Mouse (Mus musculus) T-helper 17 cell (primary cell): ENCODE data around the gene Cblc.
"Not testable (repeated sequence)": the region's sequence is repeated elsewhere in the genome, so short reads cannot be mapped to it uniquely, and the experiment has no call there.

Experiments
- in situ Hi-C, 2 experiments: fragments of 300-600 bp; cut with MboI, MseI; formaldehyde crosslinking; loops; 1 replicate in 1 of 2; 2 replicates in 1 of 2; pipeline ENCODE4 v1.15.1; 2025; ENCODE audit warnings: high pct_unique_total_duplicates in 2 of 2

Cblc gene

GRCm38 (mm10) chr7:19818875-19819274, 22.3 kb upstream of the Cblc start:
- in situ Hi-C loops = loop anchor here in 1 of 2 experiments (5.0 kb wide), 1 partner anchor 118 kb away; no protein-coding TSS in a partner anchor

- in situ Hi-C loops = loop anchor here in 1 of 2 experiments (5.0 kb wide), 1 partner anchor 119 kb away; no protein-coding TSS in a partner anchor
Observed at GRCm38 (mm10) chr7:19818440-19818839, 21.8 kb upstream of the Cblc start.

GRCm38 (mm10) chr7:19817382-19818105, 20.9 kb upstream of the Cblc start:
- in situ Hi-C loops = loop anchor here in 1 of 2 experiments (5.0 kb wide), 1 partner anchor 120 kb away; no protein-coding TSS in a partner anchor

- in situ Hi-C loops = loop anchor here in 1 of 2 experiments (5.0 kb wide), 1 partner anchor 121 kb away; no protein-coding TSS in a partner anchor
Observed at GRCm38 (mm10) chr7:19816224-19816771, 19.7 kb upstream of the Cblc start.

- in situ Hi-C loops = loop anchor here in 1 of 2 experiments (5.0 kb wide), 1 partner anchor 122 kb away; no protein-coding TSS in a partner anchor
Observed at GRCm38 (mm10) chr7:19815296-19816223, 19.0 kb upstream of the Cblc start.

- in situ Hi-C loops = no loop called here
Observed at GRCm38 (mm10) chr7:19813579-19814122, 17.0 kb upstream of the Cblc start.

- in situ Hi-C loops = no loop called here
Observed at GRCm38 (mm10) chr7:19813161-19813560, 16.6 kb upstream of the Cblc start.

- in situ Hi-C loops = no loop called here
Observed at GRCm38 (mm10) chr7:19811114-19811513, 14.5 kb upstream of the Cblc start.

- in situ Hi-C loops = no loop called here
Observed at GRCm38 (mm10) chr7:19809369-19809768, 12.8 kb upstream of the Cblc start.

- in situ Hi-C loops = no loop called here
Observed at GRCm38 (mm10) chr7:19806356-19806969, 9.9 kb upstream of the Cblc start.

- in situ Hi-C loops = loop anchor here (5.0 kb wide), 1 partner anchor 39 kb away; no protein-coding TSS in a partner anchor
Observed at GRCm38 (mm10) chr7:19802995-19803394, 6.4 kb upstream of the Cblc start.

- in situ Hi-C loops = loop anchor here (5.0 kb wide), 1 partner anchor 42 kb away; no protein-coding TSS in a partner anchor
Observed at GRCm38 (mm10) chr7:19800764-19801163, 4.2 kb upstream of the Cblc start.

- in situ Hi-C loops = no loop called here
Observed at GRCm38 (mm10) chr7:19796254-19796653, 355 bp downstream of the Cblc start.

GRCm38 (mm10) chr7:19795236-19795635, 1.4 kb downstream of the Cblc start:
- in situ Hi-C loops = no loop called here

GRCm38 (mm10) chr7:19792701-19793630, 3.6 kb downstream of the Cblc start:
- in situ Hi-C loops = no loop called here

GRCm38 (mm10) chr7:19791504-19791903, 5.1 kb downstream of the Cblc start:
- in situ Hi-C loops = not testable (repeated sequence)

GRCm38 (mm10) chr7:19789904-19790347, 6.7 kb downstream of the Cblc start:
- in situ Hi-C loops = no loop called here

GRCm38 (mm10) chr7:19785874-19786458, 10.6 kb downstream of the Cblc start:
- in situ Hi-C loops = no loop called here
